Mouse (Mus musculus): Measurements from ENCODE around the gene Gm10799.

DNA sequence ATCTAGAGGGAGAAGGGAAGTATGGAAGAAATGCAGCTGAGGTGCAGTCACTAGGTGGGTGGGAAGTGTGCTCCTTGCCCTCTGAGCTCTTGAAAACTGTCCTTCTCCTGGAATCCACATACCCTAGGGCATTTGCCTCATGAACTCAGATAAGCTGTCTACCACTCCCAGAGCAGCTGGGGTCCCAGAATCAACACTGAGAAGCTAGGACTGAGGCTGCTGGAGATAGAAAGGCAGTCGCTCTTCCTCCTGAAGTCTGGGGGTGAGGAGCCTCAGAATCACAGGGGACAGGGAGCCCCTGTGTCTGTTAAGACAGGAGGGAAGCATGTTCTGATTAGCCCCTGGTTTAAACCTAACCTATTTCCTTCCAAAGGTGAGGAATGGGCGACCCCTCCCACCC lies 41.2 kb upstream of the Gm10799 start:
- no peak for TF ChIP-seq CTCF (IDR thresholded peaks at IDR 0.05; ENCODE audit: low read depth)
- TF ChIP-seq EP300 (IDR thresholded peaks at IDR 0.05; ENCODE audit: low read depth) = no peak

Measured in liver, embryonic 14.5 days (tissue).